Mouse (Mus musculus): ENCODE data around the gene Cryga. TPM values are rescaled to one million over a fixed set of nuclear protein-coding genes. Genes with fewer than 3 reads are reported as not detected.
"Not testable (repeated sequence)": the region's sequence is repeated elsewhere in the genome, so short reads cannot be mapped to it uniquely, and the experiment has no call there.

Cryga gene
- polyA plus RNA-seq, 1 experiment from 2014 or later, result 0.35 TPM

DNA sequence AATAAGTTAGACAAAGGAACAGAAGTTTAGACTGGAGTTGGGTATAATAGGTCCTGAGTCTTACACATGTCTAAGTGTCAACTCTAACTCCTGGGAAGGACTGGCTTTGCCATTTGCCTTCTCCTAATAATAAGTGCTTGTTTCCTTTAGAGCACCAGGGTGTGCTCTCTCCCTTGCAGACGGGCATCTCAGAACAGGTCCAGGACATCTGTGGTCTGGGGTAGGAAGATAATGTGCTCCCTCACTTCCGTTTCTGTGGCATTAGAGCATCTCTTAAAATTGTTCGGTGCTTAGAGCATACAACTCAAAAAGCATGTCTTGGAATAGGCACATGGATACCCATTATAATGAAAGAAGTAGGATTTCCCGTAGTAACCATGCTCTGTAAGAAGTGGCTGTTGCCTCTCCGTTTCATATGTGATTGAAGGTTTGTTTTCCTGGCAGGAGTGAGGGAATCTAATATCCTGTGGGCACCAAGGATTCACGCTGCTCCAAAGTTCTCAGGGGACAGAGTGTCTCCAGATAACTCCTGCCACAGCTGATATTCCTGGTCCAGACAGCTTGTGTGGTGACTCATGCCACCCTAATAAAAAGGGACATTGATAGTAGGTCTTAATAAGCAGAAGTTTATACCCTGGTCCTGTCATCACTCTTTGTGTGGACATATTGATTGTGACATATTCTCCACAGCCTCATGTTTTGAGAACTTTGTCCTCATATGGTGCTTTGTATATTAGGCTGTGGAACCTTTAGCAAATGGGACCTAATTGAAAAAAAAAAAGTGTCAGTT, 14.4 kb downstream of the Cryga start:
- no peaks in the 10 kb centered on the region for H3K4me1 ChIP-seq
- ATAC-seq (ENCODE audit: low FRiP score), result no peak
- no peak overlapping the region for H3K27ac ChIP-seq (replicated peaks)
- no peaks in the 10 kb centered on the region for H3K27me3 ChIP-seq (replicated peaks)
- no peak overlapping the region for H3K4me2 ChIP-seq
- H3K4me3 ChIP-seq (replicated peaks), result no peak overlapping the region
- 82% methylated on average over 6 of the region's 6 CpGs for WGBS
- H3K36me3 ChIP-seq, result no peaks in the 10 kb centered on the region
- H3K9ac ChIP-seq (replicated peaks), result no peak overlapping the region
- no peaks in the 10 kb centered on the region for H3K9me3 ChIP-seq (replicated peaks)

DNA sequence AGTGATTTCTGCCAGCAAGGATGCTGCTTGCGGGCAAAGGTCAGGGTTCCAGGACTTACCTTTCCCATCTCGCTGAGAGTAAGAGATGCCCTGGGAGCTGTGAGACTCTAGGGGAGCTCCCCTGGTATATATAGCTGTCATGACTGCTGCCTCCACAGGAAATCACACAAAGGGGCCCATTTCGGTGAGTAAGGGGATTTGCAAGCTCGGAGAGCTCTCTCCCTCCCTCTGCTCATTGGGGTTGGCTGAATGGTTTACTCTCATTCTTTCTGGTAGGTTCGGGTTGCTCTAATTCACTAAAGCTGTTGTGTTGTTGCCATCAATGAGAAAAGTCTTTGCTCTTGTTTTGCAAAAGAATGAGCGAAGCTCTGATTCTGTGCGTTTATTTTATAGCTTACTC, 21.0 kb downstream of the Cryga start, which contains the start of gene Crygb:
Crygb (minus strand) TSS at position 101 of the 400 bp plus-strand sequence.
- Histone ChIP-seq H3K9me3 (replicated peaks) (no peaks in the 10 kb centered on the region), H3K27ac (replicated peaks) (no peak within 1 kb of the TSS), H3K4me1 (peaks cover 4% of the 10 kb centered on the region; the same call in 1 of the 2 replicates), H3K36me3 (no peaks in the 10 kb centered on the region), H3K4me3 (replicated peaks) (no peak within 1 kb of the TSS), H3K27me3 (replicated peaks) (no peaks in the 10 kb centered on the region), H3K9ac (replicated peaks) (no peak within 1 kb of the TSS), H3K4me2 (peak within 1 kb of the TSS; percentile 20)
- WGBS, result 28% methylated on average over 7 of the region's 7 CpGs
- ATAC-seq (ENCODE audit: low FRiP score), result no peak

DNA sequence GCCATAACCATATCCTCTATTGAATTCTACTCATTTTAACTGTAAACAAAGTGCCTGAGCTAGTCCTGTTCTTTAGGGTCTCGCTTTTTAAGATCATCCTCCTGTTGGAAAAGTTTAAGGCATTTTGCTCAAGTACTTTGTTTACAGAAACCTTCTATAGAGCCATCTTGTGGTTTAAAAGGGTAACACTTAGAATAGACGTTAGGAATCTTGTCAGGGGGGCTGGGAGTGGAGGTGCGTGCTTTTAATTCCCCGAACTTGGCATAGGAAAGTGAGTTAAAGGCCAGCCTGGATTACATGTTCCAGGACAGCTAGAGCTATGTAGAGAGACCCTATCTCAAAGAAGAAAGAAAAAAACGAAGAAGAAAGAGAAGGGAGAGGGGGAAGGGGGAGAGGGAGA, 27.6 kb downstream of the Cryga start:
- Histone ChIP-seq H3K36me3 (no peaks in the 10 kb centered on the region), H3K4me1 (no peaks in the 10 kb centered on the region), H3K4me2 (no peak overlapping the region), H3K4me3 (replicated peaks) (no peak overlapping the region), H3K27ac (replicated peaks) (no peak overlapping the region), H3K27me3 (replicated peaks) (no peaks in the 10 kb centered on the region), H3K9ac (replicated peaks) (no peak overlapping the region), H3K9me3 (replicated peaks) (no peaks in the 10 kb centered on the region)
- 28% methylated on average over 5 of the region's 5 CpGs for WGBS
- no peak for ATAC-seq (ENCODE audit: low FRiP score)

- Histone ChIP-seq H3K4me3 (replicated peaks) (no peak within 1 kb of the TSS), H3K4me1 (no peaks in the 10 kb centered on the region), H3K4me2 (no peak within 1 kb of the TSS), H3K36me3 (no peaks in the 10 kb centered on the region), H3K27me3 (replicated peaks) (no peaks in the 10 kb centered on the region), H3K27ac (replicated peaks) (no peak within 1 kb of the TSS), H3K9ac (replicated peaks) (no peak within 1 kb of the TSS), H3K9me3 (replicated peaks) (no peaks in the 10 kb centered on the region)
- no peak for ATAC-seq (ENCODE audit: low FRiP score)
- WGBS, result 67% methylated on average over 6 of the region's 6 CpGs
Observed at GRCm38 (mm10) chr1:65073589-65073988, 29.6 kb downstream of the Cryga start, which contains the start of gene Crygc. Crygc (minus strand) TSS chr1:65073689.

GRCm38 (mm10) chr1:65067842-65068241, 35.3 kb downstream of the Cryga start:
- Histone ChIP-seq H3K9me3 (replicated peaks) (no peaks in the 10 kb centered on the region), H3K36me3 (no peaks in the 10 kb centered on the region), H3K27me3 (replicated peaks) (no peaks in the 10 kb centered on the region), H3K27ac (replicated peaks) (no peak overlapping the region), H3K9ac (replicated peaks) (no peak overlapping the region), H3K4me1 (no peaks in the 10 kb centered on the region), H3K4me2 (no peak overlapping the region), H3K4me3 (replicated peaks) (no peak overlapping the region)
- ATAC-seq (ENCODE audit: low FRiP score), result no peak

- H3K4me2 ChIP-seq, result no peak overlapping the region
- H3K27ac ChIP-seq (replicated peaks), result no peak overlapping the region
- no peaks in the 10 kb centered on the region for H3K36me3 ChIP-seq
- no peak overlapping the region for H3K4me3 ChIP-seq (replicated peaks)
- 71% methylated on average over 15 of the region's 15 CpGs for WGBS
- H3K4me1 ChIP-seq, result no peaks in the 10 kb centered on the region
- H3K27me3 ChIP-seq (replicated peaks), result no peaks in the 10 kb centered on the region
- no peaks in the 10 kb centered on the region for H3K9me3 ChIP-seq (replicated peaks)
- ATAC-seq (ENCODE audit: low FRiP score), result no peak
- H3K9ac ChIP-seq (replicated peaks), result no peak overlapping the region
Observed at GRCm38 (mm10) chr1:65064201-65064600, 39.0 kb downstream of the Cryga start.

GRCm38 (mm10) chr1:65063352-65063751, 39.8 kb downstream of the Cryga start, which contains the start of gene Crygd:
Crygd (minus strand) TSS chr1:65063452.
- Histone ChIP-seq H3K9me3 (replicated peaks) (no peaks in the 10 kb centered on the region), H3K9ac (replicated peaks) (no peak within 1 kb of the TSS), H3K27me3 (replicated peaks) (no peaks in the 10 kb centered on the region), H3K4me1 (no peaks in the 10 kb centered on the region), H3K4me3 (replicated peaks) (no peak within 1 kb of the TSS), H3K4me2 (no peak within 1 kb of the TSS), H3K27ac (replicated peaks) (no peak within 1 kb of the TSS), H3K36me3 (no peaks in the 10 kb centered on the region)
- no peak for ATAC-seq (ENCODE audit: low FRiP score)
- 52% methylated on average over 8 of the region's 8 CpGs for WGBS

DNA sequence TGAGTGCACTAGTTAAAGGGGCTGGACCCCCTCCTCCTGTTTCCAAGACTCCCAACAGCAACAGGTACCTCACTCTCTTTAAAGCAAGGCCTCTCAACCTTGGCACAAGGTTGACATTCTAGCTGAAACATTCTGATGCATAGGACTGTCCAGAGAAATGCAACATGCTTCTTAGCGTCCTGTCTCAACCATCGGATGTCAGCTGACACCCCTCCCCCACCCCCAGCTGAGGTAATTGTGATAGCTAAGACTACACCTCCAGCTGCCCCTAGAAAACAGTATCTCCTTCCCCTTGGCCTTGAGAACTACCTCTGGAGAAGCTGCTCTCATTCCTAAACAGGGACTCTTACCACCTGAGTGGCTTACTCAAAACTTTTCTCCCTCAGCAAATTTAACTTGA, 51.0 kb downstream of the Cryga start:
- Histone ChIP-seq H3K36me3 (no peaks in the 10 kb centered on the region), H3K4me1 (no peaks in the 10 kb centered on the region), H3K9me3 (replicated peaks) (0 out of 2 replicates have a peak, but pooled peaks cover 2% of the 10 kb centered on the region), H3K4me3 (replicated peaks) (no peak overlapping the region), H3K27ac (replicated peaks) (no peak overlapping the region), H3K9ac (replicated peaks) (no peak overlapping the region), H3K4me2 (no peak overlapping the region), H3K27me3 (replicated peaks) (no peaks in the 10 kb centered on the region)
- 42% methylated on average over 2 of the region's 2 CpGs for WGBS
- no peak for ATAC-seq (ENCODE audit: low FRiP score)

GRCm38 (mm10) chr1:65051696-65052095, 51.5 kb downstream of the Cryga start:
- Histone ChIP-seq H3K27ac (replicated peaks) (no peak overlapping the region), H3K36me3 (no peaks in the 10 kb centered on the region), H3K27me3 (replicated peaks) (no peaks in the 10 kb centered on the region), H3K9me3 (replicated peaks) (0 out of 2 replicates have a peak, but pooled peaks cover 2% of the 10 kb centered on the region), H3K4me1 (no peaks in the 10 kb centered on the region), H3K4me2 (no peak overlapping the region), H3K4me3 (replicated peaks) (no peak overlapping the region), H3K9ac (replicated peaks) (no peak overlapping the region)
- WGBS, result 69% methylated on average over 7 of the region's 7 CpGs
- ATAC-seq (ENCODE audit: low FRiP score), result no peak

GRCm38 (mm10) chr1:65050952-65051351, 52.2 kb downstream of the Cryga start, which contains the start of gene Cryge:
Cryge (minus strand) TSS chr1:65051149.
- not testable (repeated sequence) for H3K27me3 ChIP-seq (replicated peaks); H3K9ac ChIP-seq (replicated peaks); ATAC-seq (ENCODE audit: low FRiP score); H3K9me3 ChIP-seq (replicated peaks); H3K36me3 ChIP-seq; H3K27ac ChIP-seq (replicated peaks); H3K4me1 ChIP-seq; H3K4me3 ChIP-seq (replicated peaks); H3K4me2 ChIP-seq
- WGBS, result 50% methylated on average over 12 of the region's 12 CpGs

All from neural tube, embryonic 15.5 days (tissue).